Comparison of ENCODE assay signal across 24 mouse cellular contexts in the genomic region with DNA sequence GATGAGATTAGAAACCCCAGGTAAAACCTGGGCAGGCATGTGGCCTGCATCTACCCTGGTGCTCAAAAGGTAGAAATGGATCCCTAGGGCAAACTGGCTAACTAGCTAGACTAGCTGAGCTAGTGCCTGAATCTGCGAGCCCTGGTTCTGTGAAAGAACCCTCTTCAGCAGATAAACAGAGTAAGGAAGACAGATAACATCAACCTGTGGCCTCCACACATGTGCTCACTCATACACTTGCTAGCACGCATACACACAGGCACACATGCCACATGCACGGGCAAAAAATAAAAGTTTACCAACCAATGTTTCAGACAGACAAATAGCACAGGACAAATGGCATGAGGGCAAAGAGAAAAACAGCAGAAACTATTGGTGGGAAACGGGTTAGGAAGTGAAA. TPM values are rescaled to one million over a fixed set of nuclear protein-coding genes. Genes with fewer than 3 reads are reported as not detected.
"Had no signal": no experiment of that assay in that cellular context is flagged by ENCODE, and none has a peak within 500 bp of the region (broad histone marks: within the 10 kb centered on the region; RNA-seq: fewer than 3 reads in every experiment).

No protein-coding gene starts in this region.

- DNase-seq: kidney, adult 18-20 months; kidney, adult 9 months; kidney, postnatal 14 days; kidney, postnatal 4 days; liver; lung, adult 18-20 months; lung, postnatal 10 days; lung, postnatal 36 days; retina, postnatal 1 day; right cerebral cortex, postnatal 25 days; spleen, adult 18-20 months had no signal

- H3K27ac ChIP-seq: limb, embryonic 10.5 days; limb, embryonic 13.5 days; liver, embryonic 12.5 days; liver, embryonic 15.5 days; lung, embryonic 15.5 days; midbrain, embryonic 10.5 days; midbrain, embryonic 13.5 days; neural tube, embryonic 13.5 days; stomach, embryonic 15.5 days had no signal

- H3K4me3 ChIP-seq: limb, embryonic 10.5 days; limb, embryonic 13.5 days; liver, embryonic 12.5 days; liver, embryonic 15.5 days; lung, embryonic 15.5 days; megakaryocyte, embryonic 14.5 days; midbrain, embryonic 10.5 days; midbrain, embryonic 13.5 days; myocyte; neural tube, embryonic 13.5 days; stomach, embryonic 15.5 days had no signal

- H3K4me1 ChIP-seq: limb, embryonic 10.5 days; limb, embryonic 13.5 days; liver, embryonic 12.5 days; liver, embryonic 15.5 days; lung, embryonic 15.5 days; midbrain, embryonic 10.5 days; midbrain, embryonic 13.5 days; neural tube, embryonic 13.5 days; stomach, embryonic 15.5 days had no signal

- H3K27me3 ChIP-seq: limb, embryonic 13.5 days; liver, embryonic 12.5 days; liver, embryonic 15.5 days; lung, embryonic 15.5 days; midbrain, embryonic 13.5 days; neural tube, embryonic 13.5 days; stomach, embryonic 15.5 days had no signal

RNA-seq across cellular contexts. Expression of gene Nphs2, which starts 39.9 kb away (rescaled TPM):
- total RNA-seq: layer of hippocampus, postnatal 14 days; monocyte, adult 5-6 weeks had no signal
- polyA plus RNA-seq: limb, embryonic 10.5 days; limb, embryonic 13.5 days; liver, embryonic 12.5 days; liver, embryonic 15.5 days; lung, embryonic 15.5 days; midbrain, embryonic 10.5 days had no signal

RNA-seq across cellular contexts. Expression of gene Tdrd5, which starts 47.0 kb away (rescaled TPM):
- polyA plus RNA-seq: limb, embryonic 10.5 days had no signal
